Mouse (Mus musculus) neural tube, embryonic 11.5 days (tissue): ENCODE measurements at regions not wholly inside any gene's neighbourhood (a gene's known extent, or its start where the extent isn't known, plus 50 kb on each side); places are given as distances from the start of the nearest gene placed in this dataset.

Experiments used
- ATAC-seq: fragments of 200-750 bp; cut with Nextera tagmentation; 2 replicates; pipeline ENCODE4 v1.8.0; 2017; ENCODE audit warnings: moderate number of reproducible peaks, mild to moderate bottlenecking, moderate TSS enrichment, moderate library complexity; ENCODE audit not compliant: insufficient read depth, low FRiP score, low TSS enrichment
- DNase-seq: peaks from one replicate; pipeline ENCODE4 v3.0.0-alpha.2; 2015; ENCODE audit warnings: low spot score
- H3K27ac ChIP-seq: fragments of 300-500 bp; sonication (generic); 2 replicates; pipeline ENCODE4 v1.5.1; 2014; ENCODE audit warnings: low read depth, mild to moderate bottlenecking, low read length
- H3K27me3 ChIP-seq: fragments of 300-500 bp; sonication (generic); 2 replicates; pipeline ENCODE4 v1.6.1; 2014; ENCODE audit warnings: mild to moderate bottlenecking, low read length, mixed read lengths; ENCODE audit not compliant: control insufficient read depth, insufficient read depth
- H3K36me3 ChIP-seq: fragments of 300-500 bp; sonication (generic); 2 replicates; pipeline ENCODE4 v1.6.1; 2014; ENCODE audit warnings: mild to moderate bottlenecking, low read length, moderate library complexity, mixed read lengths; ENCODE audit not compliant: control insufficient read depth, insufficient read depth
- H3K4me1 ChIP-seq: fragments of 300-500 bp; sonication (generic); 2 replicates; pipeline ENCODE4 v1.6.1; 2014; ENCODE audit warnings: low read length, mixed read lengths; ENCODE audit not compliant: control insufficient read depth, insufficient read depth
- H3K4me2 ChIP-seq: fragments of 300-500 bp; sonication (generic); 2 replicates; pipeline ENCODE4 v1.6.1; 2014; ENCODE audit warnings: low read depth, mild to moderate bottlenecking, moderate library complexity
- H3K4me3 ChIP-seq: fragments of 300-500 bp; sonication (generic); 2 replicates; pipeline ENCODE4 v1.5.1; 2014; ENCODE audit warnings: low read depth, low read length
- H3K9ac ChIP-seq: fragments of 300-500 bp; sonication (generic); 2 replicates; pipeline ENCODE4 v1.6.1; 2014; ENCODE audit warnings: mild to moderate bottlenecking, low read length
- H3K9me3 ChIP-seq: fragments of 300-500 bp; sonication (generic); 2 replicates; pipeline ENCODE4 v1.6.1; 2016; ENCODE audit warnings: low read length; ENCODE audit not compliant: control insufficient read depth
- WGBS: fragments of 180-500 bp; shearing (Covaris S2); extraction: QIAGEN DNeasy Blood & Tissue Kit; methylation state at CpG from one replicate; pipeline ENCODE4 v1.1.7; 2014; 5-methylcytosine and 5-hydroxymethylcytosine counted together

- Histone ChIP-seq H3K36me3 (no peaks in the 10 kb centered on the region), H3K4me3 (no peak overlapping the region), H3K9me3 (no peaks in the 10 kb centered on the region), H3K4me1 (peaks cover 12% of the 10 kb centered on the region), H3K4me2 (no peak overlapping the region), H3K9ac (no peak overlapping the region), H3K27ac (no peak overlapping the region), H3K27me3 (no peaks in the 10 kb centered on the region)
- 50% methylated on average over 13 of the region's 13 CpGs for WGBS
- DNase-seq (peak; percentile 61), ATAC-seq (peak; percentile 54)
Observed at GRCm38 (mm10) chr5:111538560-111539450, 121.6 kb downstream of the Mn1 start.

GRCm38 (mm10) chr5:111540486-111540885, 123.3 kb downstream of the Mn1 start:
- no peak for DNase-seq

GRCm38 (mm10) chr5:111542077-111542476, 124.9 kb downstream of the Mn1 start:
- DNase-seq = no peak
- WGBS = 81% methylated on average over 3 of the region's 3 CpGs
- H3K36me3 ChIP-seq = no peaks in the 10 kb centered on the region
- H3K9ac ChIP-seq = no peak overlapping the region
- no peak overlapping the region for H3K4me3 ChIP-seq
- H3K4me1 ChIP-seq = no peaks in the 10 kb centered on the region
- no peak overlapping the region for H3K27ac ChIP-seq
- H3K27me3 ChIP-seq = no peaks in the 10 kb centered on the region
- no peak for ATAC-seq
- H3K9me3 ChIP-seq = no peaks in the 10 kb centered on the region
- H3K4me2 ChIP-seq = no peak overlapping the region

More at GRCm38 (mm10) chr5:111540486-111540885, 123.3 kb downstream of the Mn1 start:
- Histone ChIP-seq H3K9me3 (no peaks in the 10 kb centered on the region), H3K27ac (no peak overlapping the region), H3K36me3 (no peaks in the 10 kb centered on the region), H3K4me1 (peaks cover 8% of the 10 kb centered on the region), H3K4me2 (no peak overlapping the region), H3K27me3 (no peaks in the 10 kb centered on the region), H3K9ac (no peak overlapping the region), H3K4me3 (no peak overlapping the region)
- WGBS = 47% methylated on average over 3 of the region's 3 CpGs
- no peak for ATAC-seq

- ATAC-seq (no peak), DNase-seq (no peak)
- Histone ChIP-seq H3K9me3 (no peaks in the 10 kb centered on the region), H3K4me3 (no peak overlapping the region), H3K4me1 (no peaks in the 10 kb centered on the region), H3K9ac (no peak overlapping the region), H3K4me2 (no peak overlapping the region), H3K27ac (no peak overlapping the region), H3K36me3 (no peaks in the 10 kb centered on the region), H3K27me3 (0 out of 2 replicates have a peak, but pooled peaks cover 3% of the 10 kb centered on the region)
- WGBS = 79% methylated on average over 9 of the region's 9 CpGs
Observed at GRCm38 (mm10) chr5:111543721-111544495, 126.7 kb downstream of the Mn1 start.

GRCm38 (mm10) chr5:111553471-111554382, 136.6 kb downstream of the Mn1 start:
- Histone ChIP-seq H3K9me3 (no peaks in the 10 kb centered on the region), H3K9ac (no peak overlapping the region), H3K4me2 (no peak overlapping the region), H3K4me1 (peaks cover 28% of the 10 kb centered on the region), H3K27me3 (peaks cover 6% of the 10 kb centered on the region), H3K27ac (no peak overlapping the region), H3K4me3 (no peak overlapping the region), H3K36me3 (no peaks in the 10 kb centered on the region)
- ATAC-seq = no peak
- WGBS = 78% methylated on average over 16 of the region's 16 CpGs
- no peak for DNase-seq

GRCm38 (mm10) chr5:111554551-111555311, 137.6 kb downstream of the Mn1 start:
- H3K27me3 ChIP-seq = peaks cover 3% of the 10 kb centered on the region
- 13% methylated on average over 24 of the region's 24 CpGs for WGBS
- ATAC-seq (peak; percentile 96), DNase-seq (peak; percentile 85)
- peaks cover 26% of the 10 kb centered on the region for H3K4me1 ChIP-seq
- no peaks in the 10 kb centered on the region for H3K9me3 ChIP-seq
- H3K27ac ChIP-seq = peak overlapping the region; percentile 39
- H3K9ac ChIP-seq = peak overlapping the region; percentile 56
- H3K4me3 ChIP-seq = no peak overlapping the region
- no peaks in the 10 kb centered on the region for H3K36me3 ChIP-seq
- no peak overlapping the region; the same call in 1 of the 2 replicates for H3K4me2 ChIP-seq

GRCm38 (mm10) chr5:111555312-111555957, 138.3 kb downstream of the Mn1 start:
- Histone ChIP-seq H3K36me3 (no peaks in the 10 kb centered on the region), H3K9ac (peak overlapping the region; percentile 56; the same call in 1 of the 2 replicates), H3K27me3 (peaks cover 3% of the 10 kb centered on the region), H3K4me2 (peak overlapping the region; percentile 9; the same call in 1 of the 2 replicates), H3K4me3 (no peak overlapping the region), H3K9me3 (no peaks in the 10 kb centered on the region), H3K27ac (peak overlapping the region; percentile 39), H3K4me1 (peaks cover 23% of the 10 kb centered on the region)
- ATAC-seq (peak; percentile 32), DNase-seq (peak; percentile 42)
- 2% methylated on average over 5 of the region's 5 CpGs for WGBS
